Mouse (Mus musculus) ES-E14 (cell line): ENCODE results near the gene Pck1. TPM values are rescaled to one million over a fixed set of nuclear protein-coding genes. Genes with fewer than 3 reads are reported as not detected.

Experiments
- DNase-seq: peaks from one replicate; pipeline ENCODE4 v3.0.0-alpha.2; 2013; ENCODE audit warnings: low read depth, low spot score
- H3K27ac ChIP-seq: 2 replicates; pipeline ENCODE4 v1.5.1; 2012; ENCODE audit warnings: low read depth, mild to moderate bottlenecking, low read length, moderate library complexity, mixed read lengths; ENCODE audit not compliant: poor library complexity, insufficient read depth, severe bottlenecking
- H3K36me3 ChIP-seq: 2 replicates; pipeline ENCODE4 v1.6.1; 2012; ENCODE audit warnings: mild to moderate bottlenecking, low read length, moderate library complexity, mixed read lengths; ENCODE audit not compliant: control insufficient read depth, poor library complexity, insufficient read depth, severe bottlenecking
- H3K4me1 ChIP-seq, 2 experiments: fragments of 150-350 bp in 1 of 2; sonication (generic) in 1 of 2; 2 replicates each; pipeline ENCODE4 v1.6.1; 2012; ENCODE audit warnings: low read length in 2 of 2, mild to moderate bottlenecking in 1 of 2, mixed read lengths in 1 of 2; ENCODE audit not compliant: control insufficient read depth in 2 of 2, insufficient read depth in 2 of 2, poor library complexity in 1 of 2
- H3K4me3 ChIP-seq, 2 experiments: fragments of 150-350 bp in 1 of 2; sonication (generic) in 1 of 2; 2 replicates each; pipeline ENCODE4 v1.5.1; 2012; ENCODE audit warnings: low read length in 2 of 2, low read depth in 1 of 2, mild to moderate bottlenecking in 1 of 2, mixed read lengths in 1 of 2; ENCODE audit not compliant: insufficient read depth in 1 of 2, poor library complexity in 1 of 2, severe bottlenecking in 1 of 2
- H3K9ac ChIP-seq: 2 replicates; pipeline ENCODE4 v1.6.1; 2012; ENCODE audit warnings: low read depth, mild to moderate bottlenecking, low read length, mixed read lengths; ENCODE audit not compliant: poor library complexity, insufficient read depth, severe bottlenecking
- H3K9me3 ChIP-seq: fragments of 150-350 bp; sonication (generic); 2 replicates; pipeline ENCODE4 v1.6.1; 2012; ENCODE audit warnings: low read depth, mild to moderate bottlenecking, low read length; ENCODE audit not compliant: control insufficient read depth, insufficient read depth
- CHD2 ChIP-seq: IDR thresholded peaks from 2 replicates; pipeline ENCODE4 v1.6.1; 2014; ENCODE audit warnings: mild to moderate bottlenecking, low read depth, low read length, inconsistent platforms
- HCFC1 ChIP-seq: IDR thresholded peaks from 2 replicates; pipeline ENCODE4 v1.6.1; 2012; ENCODE audit warnings: low read length, inconsistent platforms, borderline replicate concordance; ENCODE audit not compliant: insufficient read depth
- MAFK ChIP-seq: IDR thresholded peaks from 2 replicates; pipeline ENCODE4 v1.6.1; 2014; ENCODE audit warnings: mild to moderate bottlenecking, low read depth, low read length, inconsistent platforms; ENCODE audit not compliant: insufficient read depth
- ZC3H11A ChIP-seq: IDR thresholded peaks from 2 replicates; pipeline ENCODE4 v1.6.1; 2012; ENCODE audit warnings: low read depth, mild to moderate bottlenecking, inconsistent platforms, low read length, borderline replicate concordance
- ZNF384 ChIP-seq: IDR thresholded peaks from 2 replicates; pipeline ENCODE4 v1.6.1; 2012; ENCODE audit warnings: low read depth, low read length, inconsistent platforms
- in situ Hi-C, 2 experiments: fragments of 600-800 bp; cut with MboI; formaldehyde crosslinking; loops; one replicate each; pipeline ENCODE4 v1.15.1; 2025; ENCODE audit warnings: low sequenced_read_pairs in 2 of 2, inconsistent platforms in 1 of 2; ENCODE audit not compliant: unreplicated experiment in 2 of 2
- total RNA-seq: library from RNA; depleted of rRNA; stranded (reverse); fragments of 300-350 nt; gene quantifications from 2 replicates; pipeline ENCODE4 v1.2.3, GENCODE M21; 2012; rRNA removed

The Pck1 gene
- total RNA-seq, 1 experiment: 0.22 TPM

- DNase-seq: no peak
- Histone ChIP-seq H3K9me3 (no peaks in the 10 kb centered on the region), H3K36me3 (no peaks in the 10 kb centered on the region), H3K27ac (no peak overlapping the region), H3K9ac (no peak overlapping the region), H3K4me3 (no peak overlapping the region), H3K4me1 (peaks cover 0 to 3% of the 10 kb centered on the region in 2 experiments; a peak in 2 of 4 replicates)
- in situ Hi-C loops: no loop called here
- TF ChIP-seq ZC3H11A (no peak), HCFC1 (no peak), MAFK (no peak), ZNF384 (no peak), CHD2 (no peak)
These were observed 51.8 kb downstream of the Pck1 start for GRCm38 (mm10) chr2:173204671-173205070.

GRCm38 (mm10) chr2:173205563-173206099 lies 52.8 kb downstream of the Pck1 start:
- in situ Hi-C loops: no loop called here
- no peaks in the 10 kb centered on the region for H3K9me3 ChIP-seq
- TF ChIP-seq CHD2: peak; percentile 94
- TF ChIP-seq HCFC1: no peak
- no peak overlapping the region for H3K4me3 ChIP-seq
- H3K36me3 ChIP-seq: no peaks in the 10 kb centered on the region
- H3K9ac ChIP-seq: no peak overlapping the region
- H3K27ac ChIP-seq: no peak overlapping the region
- peak; percentile 78 for DNase-seq
- peaks cover 0 to 3% of the 10 kb centered on the region in 2 experiments; a peak in 2 of 4 replicates for H3K4me1 ChIP-seq

DNA sequence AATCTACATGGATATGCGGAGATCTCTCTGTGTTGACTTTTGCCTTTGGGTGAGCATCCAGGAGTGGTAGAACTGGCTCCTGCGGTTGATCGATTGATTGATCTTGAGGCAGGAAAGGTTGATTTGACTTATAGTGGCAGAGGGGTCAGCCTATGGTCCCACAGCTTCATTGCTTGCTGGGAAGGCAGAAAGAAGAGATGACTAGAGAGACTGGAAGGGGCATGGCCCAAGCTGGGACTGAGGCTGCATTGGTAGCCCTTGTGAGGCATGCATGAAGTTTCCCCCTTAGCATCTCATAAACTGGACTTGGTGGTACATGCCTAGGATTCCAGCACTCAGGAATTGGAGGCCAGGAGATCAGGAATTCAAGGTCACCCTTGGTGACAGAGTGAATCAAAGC lies 54.2 kb downstream of the Pck1 start:
- Histone ChIP-seq H3K27ac (no peak overlapping the region), H3K36me3 (no peaks in the 10 kb centered on the region), H3K9me3 (no peaks in the 10 kb centered on the region), H3K4me3 (no peak overlapping the region), H3K9ac (no peak overlapping the region), H3K4me1 (peaks cover 0 to 9% of the 10 kb centered on the region in 2 experiments; a peak in 2 of 4 replicates)
- in situ Hi-C loops: no loop called here
- DNase-seq: no peak
- no peak for TF ChIP-seq MAFK
- TF ChIP-seq HCFC1: no peak
- no peak for TF ChIP-seq CHD2
- no peak for TF ChIP-seq ZC3H11A
- no peak for TF ChIP-seq ZNF384

Other genes with a start within 250 kb of the Pck1 start
- 1.4 and 2.3 TPM in 2 replicates for gene Bmp7, start 212.7 kb upstream of the Pck1 start, total RNA-seq
- 0.05 and 0.13 TPM in 2 replicates for gene Spo11, start 175.3 kb upstream of the Pck1 start, total RNA-seq
- 120 and 123 TPM in 2 replicates for gene Rae1, start 152.9 kb upstream of the Pck1 start, total RNA-seq
- gene Rbm38, start 132.6 kb upstream of the Pck1 start, total RNA-seq: 23.9 and 26.7 TPM in 2 replicates
- 3.2 and 8.9 TPM in 2 replicates for gene Ctcfl, start 33.5 kb upstream of the Pck1 start, total RNA-seq
- gene Zbp1, start 65.9 kb downstream of the Pck1 start, total RNA-seq: 0.67 and 1.7 TPM in 2 replicates
- 20.3 and 21.6 TPM in 2 replicates for gene Pmepa1, start 123.5 kb downstream of the Pck1 start, total RNA-seq